Mouse (Mus musculus) CH12.LX (cell line): ENCODE results near the gene Dpp3. TPM values are rescaled to one million over a fixed set of nuclear protein-coding genes. Genes with fewer than 3 reads are reported as not detected.

Experiments used
- DNase-seq: peaks from one replicate; pipeline ENCODE4 v3.0.0-alpha.2; 2013; ENCODE audit errors: extremely low read depth
- H3K27ac ChIP-seq: 2 replicates; pipeline ENCODE4 v1.5.1; 2012; ENCODE audit warnings: low read depth, mild to moderate bottlenecking, control low read depth, moderate library complexity; ENCODE audit not compliant: insufficient read depth
- H3K27me3 ChIP-seq: replicated peaks from 2 replicates; pipeline ENCODE3; 2012; ENCODE audit warnings: inconsistent platforms
- H3K36me3 ChIP-seq, 2 experiments: replicated peaks in 1 of 2; 2 replicates each; pipeline versions ENCODE3 to v1.6.1; 2012; ENCODE audit warnings: inconsistent platforms in 1 of 2, low read length in 1 of 2, mild to moderate bottlenecking in 1 of 2, mixed read lengths in 1 of 2, moderate library complexity in 1 of 2; ENCODE audit not compliant: control insufficient read depth in 1 of 2, insufficient read depth in 1 of 2
- H3K4me1 ChIP-seq, 2 experiments: 2 replicates each; pipeline ENCODE4 v1.6.1; 2012; ENCODE audit warnings: inconsistent platforms in 1 of 2, moderate library complexity in 1 of 2; ENCODE audit not compliant: insufficient read depth in 2 of 2, control insufficient read depth in 1 of 2
- H3K4me2 ChIP-seq: 2 replicates; pipeline ENCODE4 v1.6.1; 2012; ENCODE audit warnings: low read depth, mild to moderate bottlenecking, control low read depth; ENCODE audit not compliant: poor library complexity, insufficient read depth, severe bottlenecking
- H3K4me3 ChIP-seq, 3 experiments: fragments of 150-350 bp in 1 of 3; sonication (generic) in 1 of 3; replicated peaks in 1 of 3; 2 replicates each; pipeline versions ENCODE3 to v1.5.1; 2011 to 2012; ENCODE audit warnings: low read depth in 2 of 3, low read length in 2 of 3, mild to moderate bottlenecking in 2 of 3, moderate library complexity in 2 of 3, control low read depth in 1 of 3, improper control_type of control experiment in 1 of 3, inconsistent platforms in 1 of 3, mixed read lengths in 1 of 3; ENCODE audit not compliant: poor library complexity in 1 of 3
- H3K79me2 ChIP-seq: replicated peaks from 2 replicates; pipeline ENCODE4 v1.6.1; 2012; ENCODE audit warnings: mild to moderate bottlenecking, moderate library complexity; ENCODE audit not compliant: control insufficient read depth, poor library complexity, insufficient read depth, severe bottlenecking; ENCODE audit errors: extremely low read depth
- H3K9ac ChIP-seq: 2 replicates; pipeline ENCODE4 v1.6.1; 2012; ENCODE audit warnings: low read depth, mild to moderate bottlenecking, control low read depth, moderate library complexity; ENCODE audit not compliant: insufficient read depth
- H3K9me3 ChIP-seq: replicated peaks from 2 replicates; pipeline ENCODE3; 2012; ENCODE audit warnings: low read length, inconsistent platforms, mixed read lengths
- CTCF ChIP-seq, 2 experiments: IDR thresholded peaks in 1 of 2; conservative IDR thresholded peaks in 1 of 2; 2 replicates each; pipeline ENCODE4 v1.5.1; 2011 to 2012; ENCODE audit warnings: low read depth in 2 of 2, low read length in 2 of 2, improper control_type of control experiment in 1 of 2, inconsistent platforms in 1 of 2, mild to moderate bottlenecking in 1 of 2, moderate library complexity in 1 of 2
- ELF1 ChIP-seq: IDR thresholded peaks from 2 replicates; pipeline ENCODE4 v1.6.1; 2014; ENCODE audit warnings: low read depth, mild to moderate bottlenecking, inconsistent platforms, low read length, improper control_type of control experiment
- ETS1 ChIP-seq: conservative IDR thresholded peaks from 2 replicates; pipeline ENCODE4 v1.6.1; 2012; ENCODE audit warnings: low read depth, mild to moderate bottlenecking, inconsistent platforms, low read length, improper control_type of control experiment, moderate library complexity
- GABPA ChIP-seq: IDR thresholded peaks from 2 replicates; pipeline ENCODE4 v1.6.1; 2012; ENCODE audit warnings: low read depth, low read length, improper control_type of control experiment, inconsistent platforms; ENCODE audit not compliant: insufficient replicate concordance
- JUN ChIP-seq: IDR thresholded peaks from 2 replicates; pipeline ENCODE4 v1.6.1; 2011; ENCODE audit warnings: low read depth, mild to moderate bottlenecking, low read length, improper control_type of control experiment, moderate library complexity; ENCODE audit not compliant: insufficient read depth
- JUND ChIP-seq: conservative IDR thresholded peaks from 2 replicates; pipeline ENCODE4 v1.6.1; 2011; ENCODE audit warnings: low read depth, low read length, improper control_type of control experiment
- KAT2A ChIP-seq: IDR thresholded peaks from 2 replicates; pipeline ENCODE4 v1.6.1; 2012; ENCODE audit warnings: low read length, improper control_type of control experiment, inconsistent platforms; ENCODE audit not compliant: insufficient replicate concordance
- MAZ ChIP-seq: IDR thresholded peaks from 2 replicates; pipeline ENCODE4 v1.6.1; 2012; ENCODE audit warnings: low read depth, mild to moderate bottlenecking, inconsistent platforms, low read length, improper control_type of control experiment, moderate library complexity
- MXI1 ChIP-seq: IDR thresholded peaks from 2 replicates; pipeline ENCODE4 v1.6.1; 2011; ENCODE audit warnings: mild to moderate bottlenecking, low read depth, low read length, improper control_type of control experiment
- MYC ChIP-seq: IDR thresholded peaks from 2 replicates; pipeline ENCODE4 v1.6.1; 2011; ENCODE audit warnings: low read depth, mild to moderate bottlenecking, improper control_type of control experiment, low read length
- NELFE ChIP-seq: IDR thresholded peaks from 2 replicates; pipeline ENCODE4 v1.6.1; 2011; ENCODE audit warnings: low read depth, low read length, improper control_type of control experiment
- PAX5 ChIP-seq: IDR thresholded peaks from 2 replicates; pipeline ENCODE4 v1.6.1; 2012; ENCODE audit warnings: low read length, inconsistent platforms, mixed read lengths
- POLR2A ChIP-seq: IDR thresholded peaks from 2 replicates; pipeline ENCODE4 v1.6.1; 2011; ENCODE audit warnings: low read depth, mild to moderate bottlenecking, improper control_type of control experiment, low read length
- RCOR1 ChIP-seq: conservative IDR thresholded peaks from 2 replicates; pipeline ENCODE4 v1.6.1; 2012; ENCODE audit warnings: low read depth, mild to moderate bottlenecking, inconsistent platforms, low read length, improper control_type of control experiment
- TCF12 ChIP-seq: IDR thresholded peaks from 2 replicates; pipeline ENCODE4 v1.6.1; 2014; ENCODE audit warnings: low read depth, mild to moderate bottlenecking, inconsistent platforms, low read length, improper control_type of control experiment
- UBTF ChIP-seq: IDR thresholded peaks from 2 replicates; pipeline ENCODE4 v1.6.1; 2012; ENCODE audit warnings: low read depth, mild to moderate bottlenecking, inconsistent platforms, low read length, improper control_type of control experiment, moderate library complexity
- USF1 ChIP-seq: IDR thresholded peaks from 2 replicates; pipeline ENCODE4 v1.6.1; 2014; ENCODE audit warnings: low read depth, mild to moderate bottlenecking, inconsistent platforms, low read length, improper control_type of control experiment
- ZC3H11A ChIP-seq: IDR thresholded peaks from 2 replicates; pipeline ENCODE4 v1.6.1; 2012; ENCODE audit warnings: low read depth, mild to moderate bottlenecking, inconsistent platforms, low read length, improper control_type of control experiment
- ZMIZ1 ChIP-seq: IDR thresholded peaks from 2 replicates; pipeline ENCODE4 v1.6.1; 2012; ENCODE audit warnings: low read depth, mild to moderate bottlenecking, inconsistent platforms, low read length, improper control_type of control experiment
- ZNF384 ChIP-seq: IDR thresholded peaks from 2 replicates; pipeline ENCODE4 v1.6.1; 2012; ENCODE audit warnings: low read depth, low read length, improper control_type of control experiment, inconsistent platforms
- dilution Hi-C: fragments of 300-500 bp; cut with MboI; formaldehyde crosslinking; loops from 2 replicates; pipeline ENCODE4 v1.14.3; 2020; ENCODE audit warnings: low sequenced_read_pairs; ENCODE audit not compliant: extremely low pct_unique_long_range_greater_than_20kb, extremely low pct_ligation_motif_present
- in situ Hi-C: fragments of 300-500 bp; cut with MboI; formaldehyde crosslinking; loops from 3 replicates; pipeline ENCODE4 v1.14.3; 2019; ENCODE audit warnings: low sequenced_read_pairs, low pct_ligation_motif_present, low pct_unique_long_range_greater_than_20kb, mixed read lengths
- polyA plus RNA-seq: library from polyadenylated mRNA; unstranded; fragments of >175 nt; gene quantifications from 2 replicates; pipeline ENCODE4 v1.2.1, GENCODE M21; 2012; ENCODE audit warnings: low read depth; ENCODE audit not compliant: insufficient read length
- total RNA-seq, 2 experiments: library from RNA; depleted of rRNA; stranded (reverse); fragments of 300-350 nt in 1 of 2; fragments of >200 nt in 1 of 2; gene quantifications; 2 replicates each; pipeline ENCODE4 v1.2.3; 2012 to 2014

The Dpp3 gene
- total and polyA plus RNA-seq, 3 experiments, result 79.6 to 100.0 (median 89.7) TPM

- dilution Hi-C loops, result no loop called here
- DNase-seq, result no peak
Measured at GRCm38 (mm10) chr19:4896780-4897520, 31.1 kb downstream of the Dpp3 start.

GRCm38 (mm10) chr19:4891798-4892197 lies 36.3 kb downstream of the Dpp3 start:
- no peak overlapping the region for H3K4me2 ChIP-seq
- no peaks in the 10 kb centered on the region for H3K27me3 ChIP-seq
- no peaks in the 10 kb centered on the region for H3K9me3 ChIP-seq
- H3K36me3 ChIP-seq, result peaks cover 0 to 49% of the 10 kb centered on the region in 2 experiments
- no peaks in the 10 kb centered on the region for H3K79me2 ChIP-seq
- TF ChIP-seq USF1, result no peak
- TF ChIP-seq MXI1, result no peak
- TF ChIP-seq UBTF, result no peak
- TF ChIP-seq NELFE, result no peak
- no peak for TF ChIP-seq CTCF (conservative IDR thresholded peaks at IDR 0.05 in 1 of 2, IDR thresholded peaks at IDR 0.05 in 1 of 2; ENCODE audit: low read depth in 2 of 2, low read length in 2 of 2)
- H3K4me3 ChIP-seq, result no peak overlapping the region
- no peak for DNase-seq
- H3K27ac ChIP-seq, result no peak overlapping the region
- dilution Hi-C loops, result no loop called here
- in situ Hi-C loops, result no loop called here
- H3K9ac ChIP-seq, result no peak overlapping the region
- H3K4me1 ChIP-seq, result no peaks in the 10 kb centered on the region

More at GRCm38 (mm10) chr19:4896780-4897520, 31.1 kb downstream of the Dpp3 start:
- H3K4me3 ChIP-seq, result no peak overlapping the region
- no peaks in the 10 kb centered on the region for H3K9me3 ChIP-seq
- TF ChIP-seq PAX5 (no peak), RCOR1 (no peak), KAT2A (no peak), MYC (no peak)
- in situ Hi-C loops, result no loop called here
- H3K4me1 ChIP-seq, result no peaks in the 10 kb centered on the region
- no peak overlapping the region for H3K27ac ChIP-seq
- no peaks in the 10 kb centered on the region for H3K27me3 ChIP-seq
- peaks cover 0 to 37% of the 10 kb centered on the region in 2 experiments for H3K36me3 ChIP-seq
- no peaks in the 10 kb centered on the region for H3K79me2 ChIP-seq
- no peak overlapping the region for H3K4me2 ChIP-seq
- no peak overlapping the region for H3K9ac ChIP-seq

GRCm38 (mm10) chr19:4889791-4890190 lies 38.3 kb downstream of the Dpp3 start:
- Histone ChIP-seq H3K79me2 (no peaks in the 10 kb centered on the region), H3K9ac (no peak overlapping the region), H3K36me3 (peaks cover 0 to 54% of the 10 kb centered on the region in 2 experiments), H3K4me2 (no peak overlapping the region), H3K27ac (no peak overlapping the region), H3K4me3 (no peak overlapping the region), H3K4me1 (no peaks in the 10 kb centered on the region), H3K27me3 (no peaks in the 10 kb centered on the region), H3K9me3 (no peaks in the 10 kb centered on the region)
- dilution Hi-C loops (no loop called here), in situ Hi-C loops (no loop called here)
- DNase-seq, result no peak
- TF ChIP-seq MXI1 (no peak), MAZ (no peak), ZMIZ1 (no peak), GABPA (no peak), ELF1 (no peak), ETS1 (no peak), JUND (no peak), JUN (no peak), TCF12 (no peak), PAX5 (no peak), RCOR1 (no peak), ZNF384 (no peak), POLR2A (no peak), NELFE (no peak), ZC3H11A (no peak)
